Mouse (Mus musculus) liver, embryonic 16.5 days (tissue): ENCODE data around the gene Rasa1. TPM values are rescaled to one million over a fixed set of nuclear protein-coding genes. Genes with fewer than 3 reads are reported as not detected.

Experiments used
- ATAC-seq: fragments of 200-750 bp; cut with Nextera tagmentation; 2 replicates; pipeline ENCODE4 v1.8.0; 2017; ENCODE audit warnings: low read depth, mild to moderate bottlenecking, moderate number of reproducible peaks, moderate library complexity
- H3K27ac ChIP-seq: fragments of 300-500 bp; sonication (generic); 2 replicates; pipeline ENCODE4 v1.5.1; 2014; ENCODE audit warnings: mild to moderate bottlenecking, low read length
- H3K27me3 ChIP-seq: fragments of 300-500 bp; sonication (generic); 2 replicates; pipeline ENCODE4 v1.6.1; 2014; ENCODE audit warnings: low read depth, low read length, mixed read lengths; ENCODE audit not compliant: control insufficient read depth, insufficient read depth
- H3K36me3 ChIP-seq: fragments of 300-500 bp; sonication (generic); 2 replicates; pipeline ENCODE4 v1.6.1; 2014; ENCODE audit warnings: mild to moderate bottlenecking; ENCODE audit not compliant: control insufficient read depth, insufficient read depth
- H3K4me1 ChIP-seq: fragments of 300-500 bp; sonication (generic); 2 replicates; pipeline ENCODE4 v1.6.1; 2014; ENCODE audit warnings: low read depth, low read length, mixed read lengths; ENCODE audit not compliant: control insufficient read depth
- H3K4me2 ChIP-seq: fragments of 300-500 bp; sonication (generic); 2 replicates; pipeline ENCODE4 v1.6.1; 2014; ENCODE audit warnings: low read depth, low read length, mixed read lengths
- H3K4me3 ChIP-seq: fragments of 300-500 bp; sonication (generic); 2 replicates; pipeline ENCODE4 v1.5.1; 2014; ENCODE audit warnings: low read depth, mild to moderate bottlenecking, low read length
- H3K9ac ChIP-seq: fragments of 300-500 bp; sonication (generic); 2 replicates; pipeline ENCODE4 v1.6.1; 2014; ENCODE audit warnings: low read depth, low read length
- H3K9me3 ChIP-seq: fragments of 300-500 bp; sonication (generic); replicated peaks from 2 replicates; pipeline ENCODE4 v1.6.1; 2016; ENCODE audit warnings: low read length; ENCODE audit not compliant: control insufficient read depth
- WGBS: fragments of 180-500 bp; shearing (Covaris S2); extraction: QIAGEN DNeasy Blood & Tissue Kit; methylation state at CpG from one replicate; pipeline ENCODE4 v1.1.7; 2014; ENCODE audit not compliant: insufficient replicate concordance; 5-methylcytosine and 5-hydroxymethylcytosine counted together
- polyA plus RNA-seq: library from polyadenylated mRNA; unstranded; fragments of >200 nt; fragmentation: Nextera tagmentation; extraction: Ambion mirVana; gene quantifications from 2 replicates; pipeline ENCODE4 v1.2.1, GENCODE M21; 2015

The Rasa1 gene
- 9.4 and 11.4 TPM in 2 replicates for polyA plus RNA-seq

DNA sequence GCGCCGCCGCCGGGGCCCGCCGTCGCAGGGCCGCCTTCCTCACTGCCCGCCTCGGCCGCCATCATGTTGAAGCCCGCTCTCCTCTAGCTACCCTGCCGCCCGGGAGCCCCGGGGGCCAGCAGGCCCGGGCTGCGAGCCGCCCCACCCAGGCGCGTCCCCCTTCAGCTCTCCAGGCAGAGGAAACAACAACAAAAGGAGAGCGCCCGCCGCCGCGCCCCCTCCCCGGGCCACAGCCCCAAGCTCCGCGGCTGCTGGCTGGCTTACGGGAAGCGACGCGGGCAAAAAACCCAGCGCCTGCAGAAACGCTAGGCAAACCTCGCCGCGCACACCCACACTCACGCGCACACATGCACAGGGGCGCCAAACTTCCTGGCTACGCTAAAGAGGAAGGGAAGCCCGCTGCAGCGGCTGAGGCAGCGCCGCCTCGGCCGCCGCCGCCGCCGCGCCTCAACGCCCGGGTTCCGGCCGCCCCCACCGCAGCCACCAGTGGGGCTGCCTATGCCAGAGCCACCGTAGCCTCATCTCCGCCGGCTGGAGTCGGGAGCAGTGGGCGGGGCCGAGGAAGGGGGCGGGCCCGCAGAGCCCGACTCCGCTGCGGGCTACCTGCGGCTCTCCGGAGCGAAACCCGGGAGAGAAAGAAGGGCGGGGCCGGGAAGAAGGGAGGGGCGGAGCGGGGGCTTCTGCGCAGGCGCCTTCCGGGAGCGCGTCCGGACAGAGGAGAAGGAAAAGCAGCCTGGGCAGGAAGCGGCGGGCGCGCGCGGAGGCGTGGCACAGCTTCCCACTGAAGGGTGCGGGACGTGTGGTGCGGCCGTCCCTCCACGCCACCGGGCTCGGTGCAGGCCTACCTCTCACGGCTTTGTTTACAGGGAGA lies at the start of gene Rasa1:
Gene Rasa1 (minus strand): TSS at position 288 of the 871 bp plus-strand sequence.
- Histone ChIP-seq H3K27ac (peak within 1 kb of the TSS; percentile 96), H3K4me1 (no peaks in the 10 kb centered on the region; the same call in none of the 2 replicates), H3K36me3 (no peaks in the 10 kb centered on the region), H3K9me3 (no peaks in the 10 kb centered on the region), H3K4me3 (peak within 1 kb of the TSS; percentile 82), H3K9ac (peak within 1 kb of the TSS; percentile 93), H3K4me2 (peak within 1 kb of the TSS; percentile 75), H3K27me3 (no peaks in the 10 kb centered on the region)
- under 1% methylated on average over 87 of the region's 97 CpGs for WGBS
- ATAC-seq = peak; percentile 97

GRCm38 (mm10) chr13:85311547-85311946 lies 22.6 kb upstream of the Rasa1 start:
- no peak overlapping the region for H3K4me3 ChIP-seq
- no peak overlapping the region for H3K27ac ChIP-seq
- H3K36me3 ChIP-seq = no peaks in the 10 kb centered on the region
- H3K9ac ChIP-seq = no peak overlapping the region
- ATAC-seq = no peak
- no peaks in the 10 kb centered on the region for H3K4me1 ChIP-seq
- no peaks in the 10 kb centered on the region for H3K9me3 ChIP-seq
- 71% methylated on average over 2 of the region's 2 CpGs for WGBS
- no peak overlapping the region for H3K4me2 ChIP-seq
- H3K27me3 ChIP-seq = no peaks in the 10 kb centered on the region

- H3K4me3 ChIP-seq = no peak overlapping the region
- H3K36me3 ChIP-seq = no peaks in the 10 kb centered on the region
- ATAC-seq = no peak
- H3K4me1 ChIP-seq = no peaks in the 10 kb centered on the region
- H3K27me3 ChIP-seq = no peaks in the 10 kb centered on the region
- 61% methylated on average over 5 of the region's 5 CpGs for WGBS
- H3K9ac ChIP-seq = no peak overlapping the region
- no peaks in the 10 kb centered on the region for H3K9me3 ChIP-seq
- H3K27ac ChIP-seq = no peak overlapping the region
- H3K4me2 ChIP-seq = no peak overlapping the region
Measured at GRCm38 (mm10) chr13:85310968-85311367, 22.0 kb upstream of the Rasa1 start.

GRCm38 (mm10) chr13:85310483-85310882 lies 21.6 kb upstream of the Rasa1 start:
- H3K9me3 ChIP-seq = no peaks in the 10 kb centered on the region
- no peak for ATAC-seq
- WGBS = 64% methylated on average over 2 of the region's 2 CpGs
- no peak overlapping the region for H3K4me3 ChIP-seq
- no peak overlapping the region for H3K9ac ChIP-seq
- no peaks in the 10 kb centered on the region for H3K27me3 ChIP-seq
- H3K4me2 ChIP-seq = no peak overlapping the region
- no peaks in the 10 kb centered on the region for H3K36me3 ChIP-seq
- H3K4me1 ChIP-seq = no peaks in the 10 kb centered on the region
- H3K27ac ChIP-seq = no peak overlapping the region

GRCm38 (mm10) chr13:85306039-85306438 lies 17.1 kb upstream of the Rasa1 start:
- no peaks in the 10 kb centered on the region for H3K4me1 ChIP-seq
- no peaks in the 10 kb centered on the region for H3K27me3 ChIP-seq
- H3K9me3 ChIP-seq = no peaks in the 10 kb centered on the region
- no peak overlapping the region for H3K4me2 ChIP-seq
- H3K27ac ChIP-seq = no peak overlapping the region
- no peaks in the 10 kb centered on the region for H3K36me3 ChIP-seq
- H3K9ac ChIP-seq = no peak overlapping the region
- no peak for ATAC-seq
- no peak overlapping the region for H3K4me3 ChIP-seq

- ATAC-seq = no peak
- H3K9me3 ChIP-seq = no peaks in the 10 kb centered on the region
- H3K9ac ChIP-seq = no peak overlapping the region
- H3K36me3 ChIP-seq = no peaks in the 10 kb centered on the region
- H3K27me3 ChIP-seq = no peaks in the 10 kb centered on the region
- H3K27ac ChIP-seq = no peak overlapping the region
- 29% methylated on average over 1 of the region's 1 CpGs for whole genome bisulfite sequencing
- peak overlapping the region; percentile 55 for H3K4me2 ChIP-seq
- H3K4me1 ChIP-seq = no peaks in the 10 kb centered on the region; the same call in none of the 2 replicates
- peak overlapping the region; percentile 25; the same call in 1 of the 2 replicates for H3K4me3 ChIP-seq
Measured at GRCm38 (mm10) chr13:85290651-85291050, 1.7 kb upstream of the Rasa1 start.

- H3K36me3 ChIP-seq = no peaks in the 10 kb centered on the region
- H3K27me3 ChIP-seq = no peaks in the 10 kb centered on the region
- no peaks in the 10 kb centered on the region; the same call in none of the 2 replicates for H3K4me1 ChIP-seq
- peak overlapping the region; percentile 96 for H3K27ac ChIP-seq
- no peak for ATAC-seq
- 0% methylated on average over 35 of the region's 35 CpGs for WGBS
- no peaks in the 10 kb centered on the region for H3K9me3 ChIP-seq
- H3K4me3 ChIP-seq = peak overlapping the region; percentile 82
- peak overlapping the region; percentile 75 for H3K4me2 ChIP-seq
- peak overlapping the region; percentile 93 for H3K9ac ChIP-seq
Measured at GRCm38 (mm10) chr13:85288574-85288842, 422 bp downstream of the Rasa1 start.

DNA sequence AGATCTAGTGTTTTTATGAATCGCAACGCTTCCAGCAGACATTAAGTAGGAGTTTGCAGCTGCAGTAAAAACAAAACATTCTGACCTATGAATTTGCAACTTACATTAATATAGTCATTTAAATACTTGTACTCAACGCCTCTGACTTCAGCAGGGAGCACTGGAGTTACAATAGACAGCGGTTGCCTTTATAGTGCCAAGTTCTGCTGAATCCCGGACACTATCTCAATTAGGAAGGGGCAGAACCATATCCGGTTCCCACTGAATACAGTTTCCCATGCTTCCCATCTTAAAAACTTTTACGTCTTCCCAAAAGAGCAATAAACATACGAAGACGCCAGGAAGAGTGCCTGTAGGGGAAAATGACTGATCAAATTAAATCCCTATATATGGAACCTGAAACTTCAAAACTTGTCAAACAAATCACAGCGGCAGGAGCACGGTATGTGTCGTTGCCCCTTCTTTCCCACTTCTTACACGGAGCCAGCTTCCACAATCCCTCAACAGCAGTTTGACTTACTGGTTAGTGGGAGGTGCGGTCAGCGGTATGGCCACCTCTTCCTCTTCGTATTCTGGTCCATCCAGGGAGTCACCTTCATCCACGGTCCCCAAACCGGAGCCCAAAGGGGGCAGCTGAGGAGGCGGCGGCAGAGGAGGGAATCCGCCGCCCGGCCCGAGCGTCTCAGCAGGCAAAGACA lies 905 bp downstream of the Rasa1 start:
- H3K36me3 ChIP-seq = no peaks in the 10 kb centered on the region
- H3K4me2 ChIP-seq = peak overlapping the region; percentile 75
- WGBS = under 1% methylated on average over 25 of the region's 25 CpGs
- peaks cover 2% of the 10 kb centered on the region for H3K4me1 ChIP-seq
- H3K27me3 ChIP-seq = no peaks in the 10 kb centered on the region
- peak overlapping the region; percentile 96 for H3K27ac ChIP-seq
- H3K4me3 ChIP-seq = peak overlapping the region; percentile 82
- H3K9me3 ChIP-seq = no peaks in the 10 kb centered on the region
- no peak for ATAC-seq
- peak overlapping the region; percentile 93 for H3K9ac ChIP-seq

DNA sequence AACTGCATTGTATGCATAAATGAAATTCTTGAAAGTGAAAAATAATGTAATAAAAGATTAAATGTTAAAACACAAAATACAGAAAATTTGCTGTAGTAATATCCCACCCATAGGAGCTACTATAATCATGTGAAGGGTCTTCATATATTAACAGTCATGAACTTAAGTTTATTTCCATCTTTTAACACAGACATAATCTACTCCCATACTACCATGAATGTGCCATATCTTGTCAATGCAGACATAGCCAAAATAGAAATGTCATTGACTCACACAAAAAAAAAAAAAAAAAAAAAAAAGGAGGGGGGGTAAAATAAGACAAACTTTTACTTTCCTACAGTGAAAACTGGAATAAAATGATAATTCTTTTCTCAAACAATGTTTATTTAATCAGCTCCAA lies 6.3 kb downstream of the Rasa1 start:
- Histone ChIP-seq H3K27ac (no peak overlapping the region), H3K27me3 (no peaks in the 10 kb centered on the region)

More for the DNA sequence above, 6.3 kb downstream of the Rasa1 start:
- no peak overlapping the region for H3K9ac ChIP-seq
- peaks cover 8% of the 10 kb centered on the region for H3K4me1 ChIP-seq
- no peaks in the 10 kb centered on the region for H3K36me3 ChIP-seq
- no peaks in the 10 kb centered on the region for H3K9me3 ChIP-seq
- H3K4me3 ChIP-seq = no peak overlapping the region
- H3K4me2 ChIP-seq = no peak overlapping the region
- ATAC-seq = peak; percentile 41; the same call in 1 of the 2 replicates
